Comparison of ENCODE assay signal across 9 mouse cellular contexts in genomic region chr5:146704241-146704640, GRCm38 (mm10).
A peak's percentile ranks its signal among the peaks of the same experiment; 100 is the strongest.
DNase-seq lines count a peak whose midpoint lies in the region; ATAC-seq and TF ChIP-seq lines count a peak whose summit lies in the region.
"Had no signal": no experiment of that assay in that cellular context is flagged by ENCODE, and none has a peak within 500 bp of the region (broad histone marks: within the 10 kb centered on the region; RNA-seq: fewer than 3 reads in every experiment).

No protein-coding gene starts in this region.

- H3K4me1 ChIP-seq in kidney, postnatal 0 days (replicated peaks; ENCODE audit: insufficient read depth, low read length), result no peaks in the 10 kb centered on the region
- 0 out of 2 replicates have a peak, but pooled peaks cover 2% of the 10 kb centered on the region for H3K4me1 ChIP-seq in hindbrain, embryonic 12.5 days
- H3K4me1 ChIP-seq: neural tube, embryonic 12.5 days had no signal

- H3K79me2 ChIP-seq in myocyte (ENCODE audit: control insufficient read depth, insufficient read depth), result no peaks in the 10 kb centered on the region

- H3K27ac ChIP-seq in kidney, postnatal 0 days, result no peak overlapping the region
- no peak overlapping the region for H3K27ac ChIP-seq in hindbrain, embryonic 12.5 days
- H3K27ac ChIP-seq: neural tube, embryonic 12.5 days had no signal

- no peaks in the 10 kb centered on the region for H3K36me3 ChIP-seq in kidney, postnatal 0 days (ENCODE audit: insufficient read depth, low read length)
- H3K36me3 ChIP-seq in myocyte (ENCODE audit: control insufficient read depth, insufficient read depth), result no peaks in the 10 kb centered on the region
- H3K36me3 ChIP-seq in hindbrain, embryonic 12.5 days, result no peaks in the 10 kb centered on the region
- H3K36me3 ChIP-seq: neural tube, embryonic 12.5 days had no signal

- 93% methylated on average over 4 of the region's 4 CpGs for WGBS in kidney, postnatal 0 days
- 90% methylated on average over 4 of the region's 4 CpGs for WGBS in hindbrain, embryonic 12.5 days

- H3K9me3 ChIP-seq in kidney, postnatal 0 days (replicated peaks; ENCODE audit: low read length), result no peaks in the 10 kb centered on the region
- H3K9me3 ChIP-seq in hindbrain, embryonic 12.5 days (replicated peaks), result no peaks in the 10 kb centered on the region; the same call in 1 of the 2 replicates

- no peak overlapping the region for H3K9ac ChIP-seq in kidney, postnatal 0 days (ENCODE audit: low read depth, low read length)
- no peak overlapping the region for H3K9ac ChIP-seq in hindbrain, embryonic 12.5 days
- H3K9ac ChIP-seq: neural tube, embryonic 12.5 days had no signal

- ATAC-seq in kidney, postnatal 0 days (replicated peaks; ENCODE audit: low FRiP score, low read depth), result no peak
- no peak for ATAC-seq in hindbrain, embryonic 12.5 days (ENCODE audit: low FRiP score)

- TF ChIP-seq CTCF in kidney, postnatal 0 days (IDR thresholded peaks at IDR 0.05; ENCODE audit: low read depth), result peak; percentile 56

- no peak for DNase-seq in kidney, postnatal 0 days (ENCODE audit: low spot score)
- no peak for DNase-seq in kidney, postnatal 10 days
- peak; percentile 55 for DNase-seq in MEL-GATA-1-ER (ENCODE audit: extremely low read depth, low read depth)
- DNase-seq in c-Kit-negative CD71-positive TER-119-positive erythroid progenitor cells, embryonic 14.5 days (ENCODE audit: low read depth, low spot score), result peak; percentile 52
- DNase-seq in urinary bladder, postnatal 4 days (ENCODE audit: low spot score in 2 of 2), result no peak
- DNase-seq: lung, postnatal 4 days had no signal

- no peak overlapping the region for H3K4me2 ChIP-seq in kidney, postnatal 0 days (ENCODE audit: low read length)
- H3K4me2 ChIP-seq in myocyte (ENCODE audit: low read depth), result peak overlapping the region; percentile 51
- H3K4me2 ChIP-seq in hindbrain, embryonic 12.5 days (replicated peaks), result no peak overlapping the region
- H3K4me2 ChIP-seq: neural tube, embryonic 12.5 days had no signal

- H3K4me3 ChIP-seq in kidney, postnatal 0 days (replicated peaks; ENCODE audit: low read depth, low read length), result no peak overlapping the region
- H3K4me3 ChIP-seq in myocyte, result no peak overlapping the region
- no peak overlapping the region for H3K4me3 ChIP-seq in hindbrain, embryonic 12.5 days
- H3K4me3 ChIP-seq: neural tube, embryonic 12.5 days had no signal

- no peak for TF ChIP-seq POLR2A in myocyte (IDR thresholded peaks at IDR 0.05; ENCODE audit: insufficient read length, low read depth)

- no peaks in the 10 kb centered on the region for H3K27me3 ChIP-seq in kidney, postnatal 0 days (ENCODE audit: insufficient read depth, low read length)
- H3K27me3 ChIP-seq in myocyte (ENCODE audit: control insufficient read depth, insufficient read depth, insufficient read length), result no peaks in the 10 kb centered on the region
- H3K27me3 ChIP-seq in hindbrain, embryonic 12.5 days, result no peaks in the 10 kb centered on the region
- H3K27me3 ChIP-seq: neural tube, embryonic 12.5 days had no signal

- H3ac ChIP-seq in myocyte (ENCODE audit: control insufficient read depth, insufficient read length), result no peak overlapping the region

TF ChIP-seq in myocyte, 11 proteins besides CTCF, POLR2A, EP300 and RAD21:
- TF ChIP-seq POLR2AphosphoS2 (IDR thresholded peaks at IDR 0.05; ENCODE audit: insufficient read length, low read depth), result no peak
- TF ChIP-seq CEBPB (IDR thresholded peaks at IDR 0.05; ENCODE audit: insufficient read depth, poor library complexity, severe bottlenecking), result no peak
- no peak for TF ChIP-seq MYOG (IDR thresholded peaks at IDR 0.05; ENCODE audit: control insufficient read depth in 1 of 3, insufficient read depth in 1 of 3, insufficient read length in 2 of 3, low read depth in 2 of 3)
- no peak for TF ChIP-seq SRF (IDR thresholded peaks at IDR 0.05; ENCODE audit: control insufficient read depth, insufficient read length, low read depth)
- no peak for TF ChIP-seq MAX (IDR thresholded peaks at IDR 0.05; ENCODE audit: low read depth)
- no peak for TF ChIP-seq TCF3 (IDR thresholded peaks at IDR 0.05; ENCODE audit: insufficient read length, low read depth)

Comparison
In these comparisons a context has a peak if more than half of its experiments do, and no peak if none do; other contexts are left out.
1. DNase-seq: peak in MEL-GATA-1-ER (single experiment) and c-Kit-negative CD71-positive TER-119-positive erythroid progenitor cells, embryonic 14.5 days (single experiment); none in kidney, postnatal 0 days (single experiment), kidney, postnatal 10 days (single experiment) and urinary bladder, postnatal 4 days (0 of 2).